Mouse (Mus musculus) limb, embryonic 15.5 days (tissue): ENCODE measurements around the gene Gm7298. TPM values are rescaled to one million over a fixed set of nuclear protein-coding genes. Genes with fewer than 3 reads are reported as not detected.
"Not testable (repeated sequence)": the region's sequence is repeated elsewhere in the genome, so short reads cannot be mapped to it uniquely, and the experiment has no call there.

Source experiments
- ATAC-seq: fragments of 200-750 bp; cut with Nextera tagmentation; 2 replicates; pipeline ENCODE4 v1.8.0; 2017; ENCODE audit warnings: low read depth, moderate TSS enrichment; ENCODE audit not compliant: insufficient number of reproducible peaks, low FRiP score, low TSS enrichment
- H3K27ac ChIP-seq: fragments of 300-500 bp; sonication (generic); 2 replicates; pipeline ENCODE4 v1.5.1; 2015; ENCODE audit warnings: moderate library complexity, mild to moderate bottlenecking, inconsistent platforms
- H3K27me3 ChIP-seq: fragments of 300-500 bp; sonication (generic); 2 replicates; pipeline ENCODE4 v1.6.1; 2015; ENCODE audit warnings: inconsistent platforms
- H3K36me3 ChIP-seq: fragments of 300-500 bp; sonication (generic); 2 replicates; pipeline ENCODE4 v1.6.1; 2015; ENCODE audit warnings: inconsistent platforms
- H3K4me1 ChIP-seq: fragments of 300-500 bp; sonication (generic); 2 replicates; pipeline ENCODE4 v1.6.1; 2015; ENCODE audit warnings: inconsistent platforms
- H3K4me2 ChIP-seq: fragments of 300-500 bp; sonication (generic); 2 replicates; pipeline ENCODE4 v1.6.1; 2015; ENCODE audit warnings: mild to moderate bottlenecking, inconsistent platforms
- H3K4me3 ChIP-seq: fragments of 300-500 bp; sonication (generic); 2 replicates; pipeline ENCODE4 v1.5.1; 2015; ENCODE audit warnings: mild to moderate bottlenecking, inconsistent platforms
- H3K9ac ChIP-seq: fragments of 300-500 bp; sonication (generic); 2 replicates; pipeline ENCODE4 v1.6.1; 2015; ENCODE audit warnings: inconsistent platforms
- H3K9me3 ChIP-seq: fragments of 300-500 bp; sonication (generic); 2 replicates; pipeline ENCODE4 v1.6.1; 2016; ENCODE audit warnings: inconsistent platforms
- WGBS: fragments of 180-500 bp; shearing (Covaris S2); methylation state at CpG from one replicate; pipeline ENCODE4 v1.1.7; 2015; 5-methylcytosine and 5-hydroxymethylcytosine counted together
- polyA plus RNA-seq: library from polyadenylated mRNA; unstranded; fragments of >200 nt; fragmentation: Nextera tagmentation; extraction: Ambion mirVana; gene quantifications from 2 replicates; pipeline ENCODE4 v1.2.1, GENCODE M21; 2015

Gm7298 gene
- not detected in 2 replicates for polyA plus RNA-seq

GRCm38 (mm10) chr6:121732632-121733031 is at the start of gene Gm7298:
Gm7298 (plus strand) TSS chr6:121732932.
- Histone ChIP-seq H3K27me3 (no peaks in the 10 kb centered on the region), H3K4me3 (no peak within 1 kb of the TSS), H3K4me1 (no peaks in the 10 kb centered on the region), H3K4me2 (no peak within 1 kb of the TSS), H3K27ac (no peak within 1 kb of the TSS), H3K9me3 (no peaks in the 10 kb centered on the region), H3K9ac (no peak within 1 kb of the TSS), H3K36me3 (no peaks in the 10 kb centered on the region)
- ATAC-seq: no peak
- 42% methylated on average over 3 of the region's 3 CpGs for WGBS

GRCm38 (mm10) chr6:121828034-121828433 is 95.3 kb downstream of the Gm7298 start:
- H3K9me3 ChIP-seq: no peaks in the 10 kb centered on the region
- H3K27ac ChIP-seq: no peak overlapping the region
- no peak overlapping the region for H3K4me2 ChIP-seq
- WGBS: 79% methylated on average over 4 of the region's 4 CpGs
- H3K36me3 ChIP-seq: no peaks in the 10 kb centered on the region
- no peaks in the 10 kb centered on the region for H3K27me3 ChIP-seq
- ATAC-seq: no peak
- H3K4me3 ChIP-seq: no peak overlapping the region
- H3K9ac ChIP-seq: no peak overlapping the region
- no peaks in the 10 kb centered on the region for H3K4me1 ChIP-seq

- H3K9ac ChIP-seq: no peak overlapping the region
- no peaks in the 10 kb centered on the region for H3K36me3 ChIP-seq
- H3K9me3 ChIP-seq: no peaks in the 10 kb centered on the region
- ATAC-seq: no peak
- 85% methylated on average over 1 of the region's 1 CpGs for WGBS
- no peak overlapping the region for H3K4me2 ChIP-seq
- H3K27ac ChIP-seq: no peak overlapping the region
- H3K27me3 ChIP-seq: no peaks in the 10 kb centered on the region
- no peak overlapping the region for H3K4me3 ChIP-seq
- H3K4me1 ChIP-seq: no peaks in the 10 kb centered on the region
These were observed 103.6 kb downstream of the Gm7298 start for GRCm38 (mm10) chr6:121836361-121836760.

- H3K4me3 ChIP-seq, H3K9ac ChIP-seq, H3K27ac ChIP-seq, H3K4me1 ChIP-seq, H3K27me3 ChIP-seq, ATAC-seq, H3K9me3 ChIP-seq, H3K36me3 ChIP-seq, H3K4me2 ChIP-seq: not testable (repeated sequence)
- WGBS: 79% methylated on average over 4 of the region's 4 CpGs
These were observed 105.5 kb downstream of the Gm7298 start, which contains the start of gene Mug1 for GRCm38 (mm10) chr6:121838271-121838670. Mug1 (plus strand) TSS chr6:121838541.

Other genes with a start within 250 kb of the Gm7298 start
- 1.5 and 2.6 TPM in 2 replicates for gene A2m, start 97.6 kb upstream of the Gm7298 start, polyA plus RNA-seq
- not detected in 2 replicates for gene Mug1, start 105.6 kb downstream of the Gm7298 start, polyA plus RNA-seq